Mouse (Mus musculus): Measurements from ENCODE around the gene Prf1. TPM values are rescaled to one million over a fixed set of nuclear protein-coding genes. Genes with fewer than 3 reads are reported as not detected.

Prf1 gene
- not detected for polyA plus RNA-seq (2012; fragmentation: generic; extraction: Trizol)
- long read RNA-seq, experiment 1 = 0 reads
- long read RNA-seq, experiment 2 = 0 reads

- no peak for TF ChIP-seq CTCF (IDR thresholded peaks at IDR 0.05; ENCODE audit: control insufficient read depth, insufficient read depth, insufficient read length)
- no peaks in the 10 kb centered on the region for H3K79me2 ChIP-seq (ENCODE audit: control insufficient read depth, insufficient read depth)
- H3K79me3 ChIP-seq (ENCODE audit: low read depth) = no peaks in the 10 kb centered on the region
Observed at GRCm38 (mm10) chr10:61297477-61297876, at the start of gene Prf1. TSS of gene Prf1 (plus strand) at chr10:61297833.

GRCm38 (mm10) chr10:61248596-61249114 lies 49.0 kb upstream of the Prf1 start:
- Histone ChIP-seq H3K4me3 (ENCODE audit: insufficient read depth, poor library complexity, severe bottlenecking) (no peak overlapping the region), H3K36me3 (ENCODE audit: control insufficient read depth, insufficient read depth) (peaks cover 4% of the 10 kb centered on the region), H3K27me3 (ENCODE audit: control insufficient read depth, insufficient read depth, insufficient read length) (no peaks in the 10 kb centered on the region), H3K79me3 (ENCODE audit: low read depth) (no peaks in the 10 kb centered on the region), H3K79me2 (ENCODE audit: control insufficient read depth, insufficient read depth) (no peaks in the 10 kb centered on the region), H3ac (ENCODE audit: control insufficient read depth, insufficient read length, low read depth) (no peak overlapping the region)
- no peak for TF ChIP-seq MAX (IDR thresholded peaks at IDR 0.05)

More at GRCm38 (mm10) chr10:61297477-61297876, at the start of gene Prf1:
- Histone ChIP-seq H3ac (ENCODE audit: control insufficient read depth, insufficient read length, low read depth) (no peak within 1 kb of the TSS), H3K4me3 (ENCODE audit: insufficient read depth, poor library complexity, severe bottlenecking) (no peak within 1 kb of the TSS), H3K27me3 (ENCODE audit: control insufficient read depth, insufficient read depth, insufficient read length) (no peaks in the 10 kb centered on the region), H3K36me3 (ENCODE audit: control insufficient read depth, insufficient read depth) (no peaks in the 10 kb centered on the region)

GRCm38 (mm10) chr10:61249951-61250350 lies 47.7 kb upstream of the Prf1 start:
- TF ChIP-seq MAX (IDR thresholded peaks at IDR 0.05) = no peak
- TF ChIP-seq USF1 (IDR thresholded peaks at IDR 0.05; ENCODE audit: low read depth) = no peak
- no peak for TF ChIP-seq MYOD1 (IDR thresholded peaks at IDR 0.05; ENCODE audit: control insufficient read depth, insufficient read length, low read depth)
- no peak for TF ChIP-seq MYOG (IDR thresholded peaks at IDR 0.05; ENCODE audit: control insufficient read depth, extremely low read depth, insufficient read length)
- no peak for TF ChIP-seq FOSL1 (IDR thresholded peaks at IDR 0.05; ENCODE audit: insufficient read depth, low read length, poor library complexity, severe bottlenecking)
- TF ChIP-seq CEBPB (IDR thresholded peaks at IDR 0.05; ENCODE audit: low read depth) = no peak
- no peak for TF ChIP-seq CTCF (IDR thresholded peaks at IDR 0.05; ENCODE audit: control insufficient read depth, insufficient read depth, insufficient read length)
- no peaks in the 10 kb centered on the region for H3K27me3 ChIP-seq (ENCODE audit: control insufficient read depth, insufficient read depth, insufficient read length)

GRCm38 (mm10) chr10:61254761-61255160 lies 42.9 kb upstream of the Prf1 start:
- no peaks in the 10 kb centered on the region for H3K36me3 ChIP-seq (ENCODE audit: control insufficient read depth, insufficient read depth)
- H3K79me3 ChIP-seq (ENCODE audit: low read depth) = no peaks in the 10 kb centered on the region
- TF ChIP-seq MYOG (IDR thresholded peaks at IDR 0.05; ENCODE audit: control insufficient read depth, extremely low read depth, insufficient read length) (no peak), CEBPB (IDR thresholded peaks at IDR 0.05; ENCODE audit: low read depth) (no peak), MAX (IDR thresholded peaks at IDR 0.05) (no peak), CTCF (IDR thresholded peaks at IDR 0.05; ENCODE audit: control insufficient read depth, insufficient read depth, insufficient read length) (no peak), MYOD1 (IDR thresholded peaks at IDR 0.05; ENCODE audit: control insufficient read depth, insufficient read length, low read depth) (no peak), USF1 (IDR thresholded peaks at IDR 0.05; ENCODE audit: low read depth) (no peak), FOSL1 (IDR thresholded peaks at IDR 0.05; ENCODE audit: insufficient read depth, low read length, poor library complexity, severe bottlenecking) (no peak)
- no peaks in the 10 kb centered on the region for H3K27me3 ChIP-seq (ENCODE audit: control insufficient read depth, insufficient read depth, insufficient read length)
- no peaks in the 10 kb centered on the region for H3K79me2 ChIP-seq (ENCODE audit: control insufficient read depth, insufficient read depth)
- H3ac ChIP-seq (ENCODE audit: control insufficient read depth, insufficient read length, low read depth) = no peak overlapping the region
- H3K4me3 ChIP-seq (ENCODE audit: insufficient read depth, poor library complexity, severe bottlenecking) = no peak overlapping the region

More at GRCm38 (mm10) chr10:61249951-61250350, 47.7 kb upstream of the Prf1 start:
- Histone ChIP-seq H3K79me3 (ENCODE audit: low read depth) (no peaks in the 10 kb centered on the region), H3K4me3 (ENCODE audit: insufficient read depth, poor library complexity, severe bottlenecking) (no peak overlapping the region), H3ac (ENCODE audit: control insufficient read depth, insufficient read length, low read depth) (no peak overlapping the region), H3K36me3 (ENCODE audit: control insufficient read depth, insufficient read depth) (peaks cover 4% of the 10 kb centered on the region), H3K79me2 (ENCODE audit: control insufficient read depth, insufficient read depth) (no peaks in the 10 kb centered on the region)

GRCm38 (mm10) chr10:61255190-61255589 lies 42.4 kb upstream of the Prf1 start:
- Histone ChIP-seq H3K79me3 (ENCODE audit: low read depth) (no peaks in the 10 kb centered on the region), H3K27me3 (ENCODE audit: control insufficient read depth, insufficient read depth, insufficient read length) (no peaks in the 10 kb centered on the region), H3K36me3 (ENCODE audit: control insufficient read depth, insufficient read depth) (no peaks in the 10 kb centered on the region), H3K4me3 (ENCODE audit: insufficient read depth, poor library complexity, severe bottlenecking) (no peak overlapping the region), H3ac (ENCODE audit: control insufficient read depth, insufficient read length, low read depth) (no peak overlapping the region), H3K79me2 (ENCODE audit: control insufficient read depth, insufficient read depth) (no peaks in the 10 kb centered on the region)
- TF ChIP-seq CTCF (IDR thresholded peaks at IDR 0.05; ENCODE audit: control insufficient read depth, insufficient read depth, insufficient read length) = no peak
- TF ChIP-seq CEBPB (IDR thresholded peaks at IDR 0.05; ENCODE audit: low read depth) = no peak
- no peak for TF ChIP-seq FOSL1 (IDR thresholded peaks at IDR 0.05; ENCODE audit: insufficient read depth, low read length, poor library complexity, severe bottlenecking)
- no peak for TF ChIP-seq MYOG (IDR thresholded peaks at IDR 0.05; ENCODE audit: control insufficient read depth, extremely low read depth, insufficient read length)
- no peak for TF ChIP-seq MAX (IDR thresholded peaks at IDR 0.05)
- no peak for TF ChIP-seq MYOD1 (IDR thresholded peaks at IDR 0.05; ENCODE audit: control insufficient read depth, insufficient read length, low read depth)
- TF ChIP-seq USF1 (IDR thresholded peaks at IDR 0.05; ENCODE audit: low read depth) = no peak

GRCm38 (mm10) chr10:61256665-61257064 lies 41.0 kb upstream of the Prf1 start:
- Histone ChIP-seq H3K36me3 (ENCODE audit: control insufficient read depth, insufficient read depth) (no peaks in the 10 kb centered on the region), H3K79me3 (ENCODE audit: low read depth) (no peaks in the 10 kb centered on the region), H3K79me2 (ENCODE audit: control insufficient read depth, insufficient read depth) (no peaks in the 10 kb centered on the region), H3ac (ENCODE audit: control insufficient read depth, insufficient read length, low read depth) (no peak overlapping the region), H3K4me3 (ENCODE audit: insufficient read depth, poor library complexity, severe bottlenecking) (no peak overlapping the region), H3K27me3 (ENCODE audit: control insufficient read depth, insufficient read depth, insufficient read length) (no peaks in the 10 kb centered on the region)
- TF ChIP-seq CEBPB (IDR thresholded peaks at IDR 0.05; ENCODE audit: low read depth) (no peak), USF1 (IDR thresholded peaks at IDR 0.05; ENCODE audit: low read depth) (no peak), MYOD1 (IDR thresholded peaks at IDR 0.05; ENCODE audit: control insufficient read depth, insufficient read length, low read depth) (no peak), FOSL1 (IDR thresholded peaks at IDR 0.05; ENCODE audit: insufficient read depth, low read length, poor library complexity, severe bottlenecking) (no peak), MAX (IDR thresholded peaks at IDR 0.05) (no peak), CTCF (IDR thresholded peaks at IDR 0.05; ENCODE audit: control insufficient read depth, insufficient read depth, insufficient read length) (no peak), MYOG (IDR thresholded peaks at IDR 0.05; ENCODE audit: control insufficient read depth, extremely low read depth, insufficient read length) (no peak)
